Mouse (Mus musculus): ENCODE results near the gene Mcm9. TPM values are rescaled to one million over a fixed set of nuclear protein-coding genes. Genes with fewer than 3 reads are reported as not detected.
"Not testable (repeated sequence)": the region's sequence is repeated elsewhere in the genome, so short reads cannot be mapped to it uniquely, and the experiment has no call there.

Mcm9 gene
- 1 to 10 TPM; 5.4 to 5.8 TPM for total RNA-seq (2021)

GRCm38 (mm10) chr10:53630339-53630738, at the start of gene Mcm9:
Mcm9 (minus strand) TSS chr10:53630439.
- not testable (repeated sequence) for DNase-seq (ENCODE audit: extremely low spot score in 1 of 2, low spot score in 1 of 2)

DNA sequence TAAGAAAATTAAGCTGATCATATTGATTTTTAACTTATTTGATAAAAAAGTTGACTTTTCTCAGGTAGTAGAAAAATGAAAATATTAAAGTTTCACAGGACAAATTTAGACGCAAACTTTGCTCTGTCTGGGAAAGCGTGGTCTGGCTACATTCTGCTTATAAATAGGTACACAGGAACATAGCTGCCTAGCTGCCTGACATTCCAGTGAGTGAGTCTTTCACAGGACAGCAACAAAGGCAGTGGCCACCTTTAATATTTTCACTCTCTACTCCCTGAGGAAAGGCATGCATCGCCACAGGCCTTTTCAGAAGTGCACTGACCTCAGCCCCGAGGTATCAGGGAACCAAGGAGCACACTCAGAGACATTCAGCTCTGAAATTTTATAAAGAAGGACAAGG, 31.5 kb upstream of the Mcm9 start:
- DNase-seq (ENCODE audit: extremely low spot score in 1 of 2, low spot score in 1 of 2), result no peak

DNA sequence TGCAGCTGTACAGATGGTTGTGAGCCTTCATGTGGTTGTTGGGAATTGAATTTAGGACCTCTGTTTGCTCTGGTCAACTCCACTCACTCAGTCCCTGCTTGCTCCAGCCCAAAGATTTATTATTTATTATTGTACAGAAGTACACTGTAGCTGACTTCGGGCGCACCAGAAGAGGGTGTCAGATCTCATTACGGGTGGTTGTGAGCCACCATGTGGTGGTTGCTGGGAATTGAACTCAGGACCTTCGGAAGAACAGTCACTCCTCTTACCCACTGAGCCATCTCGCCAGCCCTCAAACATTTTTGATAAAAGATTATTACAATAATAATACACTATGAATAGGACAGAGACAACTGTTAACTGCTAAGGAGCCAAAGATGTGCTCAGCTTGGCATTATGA, 24.0 kb upstream of the Mcm9 start:
- not testable (repeated sequence) for DNase-seq (ENCODE audit: extremely low spot score in 1 of 2, low spot score in 1 of 2)

DNA sequence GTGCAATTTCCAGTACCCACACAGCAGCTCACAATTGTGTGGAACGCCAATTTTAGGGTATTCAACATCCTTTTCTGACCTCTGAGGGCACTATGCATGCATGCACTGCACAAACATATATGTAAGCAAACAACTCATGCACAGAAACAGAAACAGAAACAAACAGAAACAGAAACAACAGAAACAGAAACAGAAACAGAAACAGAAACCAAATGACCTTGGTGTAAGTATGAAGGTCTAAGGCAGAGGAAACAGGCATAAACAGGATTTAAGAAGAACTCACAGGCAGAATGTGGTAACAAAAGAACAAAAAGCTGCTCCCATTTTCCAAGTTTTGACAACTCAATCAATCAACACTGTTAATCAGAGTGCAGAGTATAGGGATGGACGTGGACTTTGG, 20.4 kb upstream of the Mcm9 start:
- no peak for DNase-seq (ENCODE audit: extremely low spot score in 1 of 2, low spot score in 1 of 2)

DNA sequence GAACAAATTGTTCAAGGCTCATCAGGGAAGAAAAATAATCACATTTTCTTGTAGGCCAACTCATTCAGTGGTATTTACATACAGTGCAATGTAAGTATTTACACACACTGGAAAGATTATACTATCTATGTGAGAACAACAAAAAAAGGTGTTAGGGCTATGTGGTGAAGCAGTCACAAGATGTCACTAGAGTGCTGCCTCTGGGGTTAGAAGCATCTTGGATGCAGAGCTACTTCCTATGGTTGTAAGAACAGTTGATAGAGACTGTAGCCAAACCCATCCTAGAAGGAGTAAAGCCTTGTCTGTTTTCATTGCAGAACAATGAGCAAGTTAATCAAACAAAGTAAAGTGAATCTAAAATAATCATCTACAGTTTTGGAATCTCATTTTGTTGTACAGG, 11.3 kb upstream of the Mcm9 start:
- peak in 1 of 2 experiments; percentile 24 for DNase-seq (ENCODE audit: extremely low spot score in 1 of 2, low spot score in 1 of 2)

DNA sequence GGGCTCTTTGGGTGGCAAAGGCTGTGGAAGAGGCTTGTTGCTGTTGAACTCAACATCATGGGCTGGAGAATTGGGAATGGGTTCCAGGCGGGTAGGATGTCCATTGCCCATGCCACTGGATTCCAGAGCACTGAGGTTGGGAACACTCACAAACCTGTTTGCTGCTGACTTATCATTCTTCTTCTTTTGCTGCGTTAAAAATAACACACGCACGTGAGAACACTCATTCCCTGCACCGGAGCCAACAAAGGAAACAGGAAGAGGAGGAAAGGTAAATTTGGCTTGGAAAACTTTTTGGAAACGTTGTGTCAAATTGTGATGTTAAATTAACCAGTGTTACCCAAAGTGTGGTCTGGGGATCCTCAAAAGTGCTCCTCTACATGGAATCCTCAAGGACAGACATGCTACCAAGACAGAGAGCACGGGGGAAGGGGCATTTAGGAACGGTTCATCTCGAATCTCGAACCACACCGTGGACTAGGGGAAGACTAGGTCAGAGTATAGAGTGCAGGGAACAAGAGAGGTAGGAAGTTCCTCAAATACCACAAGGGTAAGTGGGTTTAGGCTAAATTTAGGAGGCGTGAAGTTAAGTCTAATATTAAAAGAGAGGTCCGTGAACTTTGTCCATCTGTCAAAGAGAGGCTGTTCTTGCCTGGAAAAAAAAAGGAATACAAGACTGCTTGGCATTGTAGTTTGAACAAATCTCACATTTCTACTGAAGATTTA, 5.2 kb upstream of the Mcm9 start:
- no peak for DNase-seq (ENCODE audit: extremely low spot score in 1 of 2, low spot score in 1 of 2)

DNA sequence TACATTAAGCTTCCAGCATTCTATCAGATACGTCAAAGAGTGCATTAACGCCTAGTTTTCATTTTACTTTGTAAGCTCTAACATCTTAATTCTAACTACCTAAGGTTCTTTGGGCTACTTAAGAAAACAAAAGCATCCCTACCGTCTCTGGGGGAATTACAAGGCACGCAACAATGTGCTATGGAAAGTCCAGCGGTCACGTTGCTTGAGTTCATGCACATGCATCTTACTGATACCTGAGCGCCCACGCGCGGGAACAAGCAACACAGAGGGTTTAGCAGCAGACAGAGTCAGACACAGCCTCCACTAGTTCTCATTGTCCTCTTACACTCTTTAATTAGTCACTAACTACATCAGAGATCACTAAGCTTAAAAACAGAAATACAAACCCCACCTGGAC, 3.9 kb upstream of the Mcm9 start:
- DNase-seq (ENCODE audit: extremely low spot score in 1 of 2, low spot score in 1 of 2), result no peak

DNA sequence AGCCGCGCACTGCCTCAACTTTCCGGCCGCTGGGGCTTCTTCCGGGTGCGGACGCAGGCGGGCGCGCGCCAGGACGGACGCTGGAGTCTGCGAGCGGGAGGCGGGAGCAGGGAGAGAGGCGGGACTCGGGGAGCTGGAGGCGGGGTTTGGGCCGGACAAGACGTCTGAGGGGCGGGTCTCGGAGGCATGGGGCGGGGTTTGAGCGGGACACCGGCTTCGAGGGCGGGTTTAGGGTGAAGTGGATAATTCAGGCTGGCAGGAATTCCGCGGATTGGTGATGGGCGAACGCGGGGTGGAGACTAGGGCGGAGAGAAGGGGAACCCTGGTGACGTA, 355 bp downstream of the Mcm9 start:
- peak; percentile 80 to 83 for DNase-seq (ENCODE audit: extremely low spot score in 1 of 2, low spot score in 1 of 2)

DNA sequence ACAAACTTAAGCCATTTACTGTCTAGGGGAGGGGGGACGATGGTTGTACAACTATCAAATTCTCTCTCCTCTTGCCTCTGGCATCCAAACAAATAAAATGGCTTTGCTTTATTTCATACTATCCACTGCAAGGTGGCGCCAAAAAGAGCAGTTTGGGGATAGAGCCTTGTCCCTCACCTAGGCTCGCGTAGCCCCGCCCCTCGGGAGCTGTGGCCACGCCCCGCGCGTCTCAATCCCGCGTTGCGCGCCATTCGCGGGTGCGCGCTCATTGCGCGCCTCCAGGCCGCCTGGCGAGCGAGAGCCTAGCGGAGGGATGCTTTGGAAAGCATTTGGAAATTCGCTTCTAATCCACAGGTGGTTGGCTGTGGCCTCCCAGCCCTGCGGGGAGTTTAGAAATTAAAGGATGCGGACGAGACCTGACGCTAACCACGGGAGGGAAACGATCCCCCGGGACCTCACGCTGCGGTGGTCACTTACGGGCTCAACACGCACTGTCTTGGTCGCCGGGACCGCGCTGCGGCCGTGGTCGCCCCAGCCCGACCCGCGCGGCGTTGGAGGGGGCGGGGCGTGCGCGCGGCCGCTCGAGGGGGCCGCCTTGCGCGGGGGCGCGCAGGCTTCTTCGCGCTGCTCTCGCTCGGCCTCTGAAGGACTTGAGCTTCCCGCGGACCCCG, 857 bp downstream of the Mcm9 start:
- peak; percentile 73 to 74 for DNase-seq (ENCODE audit: extremely low spot score in 1 of 2, low spot score in 1 of 2)

DNA sequence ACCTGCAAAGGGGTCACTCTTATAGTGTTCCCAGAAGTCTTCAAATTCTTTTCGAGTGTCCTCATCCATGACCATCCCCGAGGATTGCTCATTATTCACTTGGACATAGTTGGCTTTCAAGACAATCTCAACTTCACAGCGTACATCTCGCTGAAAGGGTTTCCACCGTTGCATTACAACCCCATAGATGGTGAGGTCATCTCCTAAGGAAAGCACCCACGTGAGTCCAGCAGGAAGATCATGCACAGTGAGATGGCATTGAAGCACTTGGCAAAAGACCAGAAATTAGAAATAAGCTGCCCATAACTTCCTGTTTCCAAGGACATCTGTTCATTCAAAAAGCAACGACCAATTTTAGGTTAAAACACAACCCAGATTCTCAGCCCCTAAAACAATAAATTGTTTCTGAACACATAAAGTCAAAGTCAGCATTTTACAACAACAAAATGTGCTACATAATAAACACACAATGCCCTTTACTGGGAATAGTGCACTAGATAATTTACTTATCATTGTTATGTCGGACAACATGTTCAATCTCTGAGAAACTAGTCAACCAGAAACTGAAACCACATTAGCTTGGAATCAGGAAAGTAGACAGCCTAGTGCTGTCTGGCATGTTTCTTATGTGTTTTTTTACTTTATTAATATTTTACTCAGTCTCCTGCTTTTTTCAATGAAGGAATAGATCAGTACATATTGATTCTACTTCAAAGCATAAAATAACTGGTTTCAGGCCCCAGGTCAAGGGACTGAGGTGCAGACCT, 14.2 kb downstream of the Mcm9 start:
- DNase-seq (ENCODE audit: extremely low spot score in 1 of 2, low spot score in 1 of 2), result no peak

DNA sequence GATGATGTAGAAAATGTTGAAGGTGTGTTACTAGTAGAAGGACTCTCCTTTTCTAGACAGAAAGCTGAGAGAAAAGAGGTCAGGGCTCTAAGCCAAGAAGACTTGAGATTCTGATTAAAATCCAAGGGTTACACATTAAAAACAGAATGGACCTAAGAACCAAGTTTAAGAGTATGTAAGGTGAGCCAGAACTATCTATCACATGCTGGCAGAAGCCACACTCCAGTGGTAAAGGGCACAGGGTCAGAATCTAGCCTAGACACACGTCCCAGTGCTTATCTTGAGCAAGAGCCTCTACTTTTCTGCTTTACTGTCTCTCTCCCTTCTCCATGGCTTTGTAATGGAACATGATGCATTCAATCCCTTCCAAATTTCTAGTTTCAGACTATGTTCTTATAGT, 16.3 kb downstream of the Mcm9 start:
- DNase-seq (ENCODE audit: extremely low spot score in 1 of 2, low spot score in 1 of 2), result no peak

- DNase-seq (ENCODE audit: extremely low spot score in 1 of 2, low spot score in 1 of 2), result peak; percentile 20 to 22
Observed at GRCm38 (mm10) chr10:53612172-53612571, 18.1 kb downstream of the Mcm9 start.

GRCm38 (mm10) chr10:53608274-53608673, 22.0 kb downstream of the Mcm9 start:
- DNase-seq (ENCODE audit: extremely low spot score in 1 of 2, low spot score in 1 of 2), result no peak

GRCm38 (mm10) chr10:53605328-53605727, 24.9 kb downstream of the Mcm9 start:
- DNase-seq (ENCODE audit: extremely low spot score in 1 of 2, low spot score in 1 of 2), result no peak

- no peak for DNase-seq (ENCODE audit: extremely low spot score in 1 of 2, low spot score in 1 of 2)
Observed at GRCm38 (mm10) chr10:53598821-53599220, 31.4 kb downstream of the Mcm9 start.

DNA sequence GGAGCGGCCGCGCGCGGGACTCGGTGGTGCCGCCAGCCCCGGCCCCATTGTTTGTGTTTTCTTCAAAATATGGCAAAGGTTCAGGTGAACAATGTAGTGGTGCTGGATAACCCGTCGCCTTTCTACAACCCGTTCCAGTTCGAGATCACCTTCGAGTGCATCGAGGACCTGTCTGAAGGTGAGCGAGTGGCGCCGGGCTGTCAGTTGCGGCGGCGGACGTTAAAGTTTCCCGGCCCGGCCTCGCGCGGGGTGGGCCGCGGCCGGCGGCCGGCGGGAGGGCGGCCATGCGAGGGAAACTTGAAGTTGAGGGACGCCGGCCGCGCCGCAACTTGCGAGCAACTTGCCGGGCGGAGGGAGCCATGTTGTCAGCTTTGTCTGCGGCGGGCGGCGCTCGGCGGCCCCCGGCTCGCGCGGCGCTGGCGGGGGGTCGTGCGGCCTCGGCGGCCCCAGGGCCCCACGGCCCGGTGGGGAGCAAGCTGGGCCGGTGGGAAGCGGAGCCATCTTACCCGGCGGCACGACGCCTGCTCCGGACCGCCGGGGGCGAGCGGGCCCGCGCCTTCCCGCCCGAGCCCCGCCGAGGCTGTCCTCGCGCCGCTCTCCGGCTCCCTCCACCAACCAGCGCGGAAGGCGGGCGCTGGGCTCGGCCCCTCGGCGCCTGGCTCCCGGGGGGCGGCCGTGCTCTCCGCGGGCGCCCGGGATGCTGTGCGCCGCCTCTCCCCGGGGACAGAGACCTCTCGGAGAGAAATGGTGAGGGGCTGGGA, 32.9 kb downstream of the Mcm9 start:
- DNase-seq (ENCODE audit: extremely low spot score in 1 of 2, low spot score in 1 of 2), result peak; percentile 37 to 47

DNA sequence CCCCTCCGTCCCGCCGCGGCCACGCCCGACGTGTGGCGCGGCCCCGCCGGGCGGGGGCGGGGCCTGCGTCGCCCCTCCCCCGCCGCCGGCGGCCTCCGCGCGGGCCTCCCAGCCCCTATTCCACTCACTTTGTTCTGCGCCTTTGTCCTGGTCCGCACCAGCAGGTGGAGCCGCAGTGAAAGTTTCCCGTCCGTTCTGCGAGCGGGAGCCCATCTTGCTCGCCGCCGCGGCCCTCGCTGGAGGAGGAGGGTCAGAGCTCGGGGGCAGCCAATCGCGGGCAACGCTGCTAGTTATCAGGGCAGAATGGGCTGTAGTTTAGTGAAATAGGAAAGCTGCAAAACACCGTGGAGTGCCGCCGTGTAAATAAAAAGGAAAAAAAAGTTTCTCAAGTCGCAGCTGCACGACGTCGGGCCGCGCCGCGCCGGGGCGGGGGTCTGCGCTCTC, 33.5 kb downstream of the Mcm9 start, which contains the start of gene Asf1a:
Gene Asf1a, plus strand, starts transcription at position 81 of the 444 bp plus-strand sequence.
- DNase-seq (ENCODE audit: extremely low spot score in 1 of 2, low spot score in 1 of 2), result peak; percentile 89 to 90

- DNase-seq (ENCODE audit: extremely low spot score in 1 of 2, low spot score in 1 of 2), result peak in 1 of 2 experiments; percentile 75
Observed at GRCm38 (mm10) chr10:53595744-53596676, 34.2 kb downstream of the Mcm9 start.

DNA sequence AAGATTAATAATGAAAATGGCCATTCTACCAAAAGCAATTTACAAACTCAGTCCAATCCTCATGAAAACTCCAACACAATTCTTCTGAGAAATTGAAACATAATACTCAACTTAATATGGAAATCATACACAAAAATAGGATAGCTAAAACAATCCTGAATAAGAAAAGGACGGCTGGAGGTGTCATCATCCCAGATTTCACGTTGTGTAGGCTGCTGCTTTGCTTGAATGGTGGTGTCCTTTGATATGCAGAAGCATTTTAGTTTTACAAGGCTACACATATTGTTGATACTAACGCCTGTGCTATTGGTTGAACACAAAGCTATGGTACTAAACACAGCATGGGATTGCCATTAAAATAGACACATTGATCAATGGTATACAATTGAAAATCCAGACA, 44.5 kb downstream of the Mcm9 start:
- no peak for DNase-seq (ENCODE audit: extremely low spot score in 1 of 2, low spot score in 1 of 2)

All from layer of hippocampus, postnatal 25 days (tissue).